Mouse (Mus musculus): ENCODE measurements around the gene Macf1.

Macf1 gene

GRCm38 (mm10) chr4:123598519-123599228, 85.5 kb downstream of the Macf1 start:
- no peak for DNase-seq (ENCODE audit: low spot score in 2 of 2)

GRCm38 (mm10) chr4:123594381-123594806, 89.8 kb downstream of the Macf1 start:
- no peak for DNase-seq (ENCODE audit: low spot score in 2 of 2)

- DNase-seq (ENCODE audit: low spot score in 2 of 2) = no peak
Observed at GRCm38 (mm10) chr4:123593664-123594063, 90.5 kb downstream of the Macf1 start.

GRCm38 (mm10) chr4:123592046-123592445, 92.1 kb downstream of the Macf1 start:
- no peak for DNase-seq (ENCODE audit: low spot score in 2 of 2)

GRCm38 (mm10) chr4:123591026-123591635, 93.0 kb downstream of the Macf1 start:
- DNase-seq (ENCODE audit: low spot score in 2 of 2) = no peak

GRCm38 (mm10) chr4:123589496-123589895, 94.7 kb downstream of the Macf1 start:
- DNase-seq (ENCODE audit: low spot score in 2 of 2) = no peak

- DNase-seq (ENCODE audit: low spot score in 2 of 2) = peak in 1 of 2 experiments; percentile 44
Observed at GRCm38 (mm10) chr4:123588353-123589301, 95.5 kb downstream of the Macf1 start.

GRCm38 (mm10) chr4:123587616-123588015, 96.5 kb downstream of the Macf1 start:
- no peak for DNase-seq (ENCODE audit: low spot score in 2 of 2)

GRCm38 (mm10) chr4:123584720-123585093, 99.5 kb downstream of the Macf1 start:
- no peak for DNase-seq (ENCODE audit: low spot score in 2 of 2)

- DNase-seq (ENCODE audit: low spot score in 2 of 2) = no peak
Observed at GRCm38 (mm10) chr4:123584084-123584719, 100.0 kb downstream of the Macf1 start.

- no peak for DNase-seq (ENCODE audit: low spot score in 2 of 2)
Observed at GRCm38 (mm10) chr4:123577469-123578088, 106.6 kb downstream of the Macf1 start.

- peak; percentile 28 to 43 for DNase-seq (ENCODE audit: low spot score in 2 of 2)
Observed at GRCm38 (mm10) chr4:123572434-123573336, 111.5 kb downstream of the Macf1 start.

GRCm38 (mm10) chr4:123571869-123572268, 112.3 kb downstream of the Macf1 start:
- peak in 1 of 2 experiments; percentile 36 for DNase-seq (ENCODE audit: low spot score in 2 of 2)

- DNase-seq (ENCODE audit: low spot score in 2 of 2) = peak in 1 of 2 experiments; percentile 11
Observed at GRCm38 (mm10) chr4:123565291-123565861, 118.8 kb downstream of the Macf1 start.

GRCm38 (mm10) chr4:123564051-123564791, 119.9 kb downstream of the Macf1 start:
- DNase-seq (ENCODE audit: low spot score in 2 of 2) = peak in 1 of 2 experiments; percentile 16

- no peak for DNase-seq (ENCODE audit: low spot score in 2 of 2)
Observed at GRCm38 (mm10) chr4:123562177-123562815, 121.9 kb downstream of the Macf1 start.

GRCm38 (mm10) chr4:123560896-123561295, 123.3 kb downstream of the Macf1 start:
- no peak for DNase-seq (ENCODE audit: low spot score in 2 of 2)

- no peak for DNase-seq (ENCODE audit: low spot score in 2 of 2)
Observed at GRCm38 (mm10) chr4:123558496-123558895, 125.7 kb downstream of the Macf1 start.

GRCm38 (mm10) chr4:123555251-123555650, 128.9 kb downstream of the Macf1 start:
- DNase-seq (ENCODE audit: low spot score in 2 of 2) = no peak

Measured in urinary bladder, postnatal 36 days (tissue).